Mouse (Mus musculus) layer of hippocampus, adult 8-10 months (tissue): ENCODE data around the gene Bola2. TPM values are rescaled to one million over a fixed set of nuclear protein-coding genes. Genes with fewer than 3 reads are reported as not detected.
A peak's percentile ranks its signal among the peaks of the same experiment; 100 is the strongest.
"Not testable (repeated sequence)": the region's sequence is repeated elsewhere in the genome, so short reads cannot be mapped to it uniquely, and the experiment has no call there.

Experiments used
- DNase-seq, 2 experiments: peaks; one replicate each; pipeline ENCODE4 v3.0.0; 2022; ENCODE audit warnings: low spot score in 2 of 2
- total RNA-seq, 4 experiments: library from RNA; stranded (reverse); gene quantifications; 2 replicates each; pipeline ENCODE4 v1.2.4; 2022

Bola2 gene
- 100 to 1,000 TPM in 1 of 4 experiments, 10 to 100 TPM in 3; 73.9 to 105 (median 92.5) TPM for total RNA-seq

DNA sequence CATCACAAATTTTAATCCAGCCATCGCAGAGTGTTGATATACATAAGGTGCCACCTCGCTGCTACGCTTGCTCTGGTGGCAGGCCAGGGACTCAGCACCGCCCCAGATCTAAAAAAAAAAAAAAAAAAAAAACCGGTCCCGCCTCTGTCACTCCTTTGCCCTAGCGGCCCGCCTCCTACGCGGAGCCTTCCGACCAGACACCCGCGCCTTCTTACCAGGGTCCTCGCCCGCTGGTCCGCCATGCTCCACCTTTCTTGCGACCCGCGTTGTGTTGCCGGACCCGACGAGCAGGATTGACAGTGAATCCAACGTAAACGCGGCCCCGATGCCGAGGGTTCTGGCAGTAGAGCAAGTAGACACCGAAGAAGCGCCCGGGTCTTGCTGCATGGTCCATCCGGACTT, at the start of gene Bola2:
TSS of gene Bola2 (plus strand) at position 192 of the 402 bp plus-strand sequence.
- DNase-seq = no peak

DNA sequence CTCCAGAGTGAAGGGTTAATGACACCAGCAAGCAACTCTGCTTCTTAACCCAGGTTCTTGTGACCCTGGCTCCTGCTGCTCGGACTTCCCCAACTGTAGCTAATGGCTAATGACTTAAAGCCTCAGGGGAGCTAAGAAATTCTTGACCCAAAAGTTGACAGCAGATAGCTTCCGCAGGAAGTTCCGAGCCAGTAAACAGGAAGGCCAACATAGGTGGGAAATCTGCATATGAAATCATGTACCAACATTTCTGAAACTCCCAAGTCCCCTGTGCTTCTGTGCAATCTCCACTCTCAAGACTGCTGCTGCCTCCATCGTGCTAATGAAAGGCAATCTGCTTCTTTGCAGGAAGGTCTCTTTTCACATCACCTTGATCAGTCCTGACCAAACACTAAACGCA, 49.5 kb upstream of the Bola2 start:
- no peak for DNase-seq

DNA sequence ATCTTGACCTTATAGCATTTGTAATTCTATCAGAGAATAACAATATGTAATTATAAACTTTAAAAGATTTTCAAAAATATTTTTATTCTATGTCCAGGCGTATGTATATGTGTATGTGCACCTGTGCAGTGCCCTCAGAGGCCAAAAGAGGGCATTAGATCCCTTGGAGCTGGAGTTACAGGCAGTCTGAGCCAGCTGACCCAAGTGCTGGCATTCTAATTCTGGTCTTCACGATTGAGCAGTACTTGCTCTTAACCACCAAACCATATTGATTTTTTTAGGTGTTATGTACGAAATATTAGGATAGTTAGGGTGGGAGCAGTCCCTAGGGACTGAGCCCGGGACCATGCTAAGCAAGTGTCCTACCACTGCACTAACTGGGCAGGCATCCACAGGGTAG, 46.7 kb upstream of the Bola2 start:
- DNase-seq = no peak

DNA sequence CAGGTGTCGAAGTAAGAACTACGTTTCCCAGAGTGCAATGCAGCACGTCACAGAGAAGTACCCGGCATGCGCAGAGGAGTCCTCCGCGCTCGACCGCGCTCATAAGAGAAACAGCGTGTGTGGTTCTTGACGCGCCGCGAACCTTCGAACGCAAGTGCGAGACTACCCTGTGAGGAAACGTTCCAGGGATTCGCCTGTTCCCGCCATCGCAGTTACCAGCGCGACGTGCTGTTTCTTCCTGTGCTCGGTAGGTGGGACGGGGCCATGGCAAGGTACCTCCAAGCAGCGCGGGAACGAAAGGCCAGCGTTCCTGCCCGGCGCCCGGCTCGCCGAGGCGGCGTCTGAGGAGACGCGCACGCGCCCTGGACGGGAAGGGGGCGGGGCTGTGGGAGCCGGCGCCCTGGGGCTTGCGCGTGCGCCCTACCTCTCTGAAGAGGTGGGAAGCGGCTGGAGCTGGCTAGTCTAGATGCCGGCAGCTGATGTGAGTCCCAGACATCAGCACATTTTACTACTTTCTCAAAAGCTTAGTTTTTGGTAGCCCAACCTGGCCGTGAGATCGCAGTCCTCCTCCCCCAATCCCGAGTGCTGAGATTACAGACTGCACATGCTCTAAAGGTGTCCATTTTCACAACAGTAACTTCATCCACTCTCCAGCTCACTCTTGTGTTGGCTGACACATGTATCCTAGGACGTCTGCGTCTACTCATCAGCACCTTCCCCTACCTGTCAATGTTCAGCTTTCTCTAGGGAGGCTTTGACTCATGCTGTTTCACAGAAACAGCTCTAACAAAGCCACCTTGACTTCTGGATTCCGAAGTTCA, 45.8 kb upstream of the Bola2 start, which contains the start of gene Sgf29:
TSS of gene Sgf29 (plus strand) at position 79 of the 821 bp plus-strand sequence.
- DNase-seq = peak; percentile 86 to 92

DNA sequence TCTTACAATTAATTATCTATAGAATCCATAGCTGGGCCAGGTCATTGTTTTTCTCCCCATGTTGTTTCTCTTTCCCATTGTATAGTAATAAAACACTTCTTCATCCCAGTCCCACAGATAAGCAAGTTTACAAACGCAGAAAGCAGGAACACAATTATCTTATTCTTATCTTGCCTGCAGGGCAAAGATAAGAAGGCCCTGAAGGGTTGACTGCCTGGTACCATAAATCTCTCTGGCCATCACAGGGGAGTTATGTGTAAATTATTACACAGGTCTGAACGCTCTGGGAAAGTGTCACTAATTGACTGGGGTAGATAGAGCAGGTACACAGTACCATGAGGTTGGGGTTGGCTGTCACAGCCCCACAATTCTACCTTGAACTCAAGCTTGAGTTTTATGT, 44.3 kb upstream of the Bola2 start:
- DNase-seq = no peak

DNA sequence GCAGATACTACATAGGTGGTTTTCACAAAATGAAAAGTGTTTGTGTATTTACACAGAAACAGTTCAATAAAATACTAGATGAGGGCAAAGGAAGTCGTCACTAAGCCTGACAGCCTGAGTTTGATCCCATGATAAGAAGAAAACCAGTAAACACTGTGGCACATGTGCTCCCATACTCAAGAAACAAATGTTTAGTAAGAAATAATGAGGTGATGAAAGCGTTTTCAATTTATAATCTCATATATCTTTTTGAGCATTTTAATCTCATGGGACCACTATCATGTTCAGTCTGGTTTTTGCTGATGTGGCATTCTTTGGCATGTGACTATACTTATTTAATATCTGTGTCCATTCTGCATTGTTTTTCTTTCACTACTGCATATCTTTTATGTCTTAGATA, 41.2 kb upstream of the Bola2 start:
- no peak for DNase-seq

DNA sequence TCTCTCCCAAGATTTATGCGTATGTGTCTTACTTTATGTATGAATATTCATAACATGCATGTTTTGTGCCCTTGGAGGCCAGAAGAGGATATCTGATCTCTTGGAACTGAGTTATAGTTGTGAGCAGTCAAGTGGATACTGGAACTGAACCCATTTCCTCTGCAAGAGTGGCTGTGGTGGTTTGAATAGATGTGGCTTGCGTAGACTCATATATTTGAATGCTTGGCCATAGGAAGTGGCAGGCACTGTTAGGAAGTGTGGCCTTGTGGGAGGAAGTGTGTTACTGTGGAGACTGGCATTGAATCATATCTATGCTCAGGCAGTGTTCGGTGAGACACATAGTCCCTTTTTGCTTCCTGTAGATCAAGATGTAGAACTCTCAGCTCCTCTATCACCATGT, 39.5 kb upstream of the Bola2 start:
- DNase-seq = no peak

DNA sequence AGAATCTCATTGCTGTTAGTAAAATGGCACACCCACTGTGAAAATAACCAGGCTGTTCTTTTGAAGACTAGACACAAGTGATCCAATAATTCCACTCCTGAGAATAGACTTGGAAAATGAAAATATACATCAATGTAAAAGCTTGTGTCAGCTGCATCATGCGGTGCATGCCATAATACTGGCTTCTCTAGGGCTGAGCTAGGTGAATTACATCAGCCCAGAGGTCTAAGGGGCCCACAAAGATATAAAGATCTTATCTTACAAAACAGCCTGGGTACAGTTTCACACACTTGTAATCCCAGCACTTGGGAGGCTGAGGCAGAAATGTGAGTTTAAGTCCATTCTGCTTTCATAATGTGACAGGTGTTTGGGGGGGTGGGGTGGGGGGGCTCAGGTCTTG, 37.7 kb upstream of the Bola2 start:
- DNase-seq = no peak

DNA sequence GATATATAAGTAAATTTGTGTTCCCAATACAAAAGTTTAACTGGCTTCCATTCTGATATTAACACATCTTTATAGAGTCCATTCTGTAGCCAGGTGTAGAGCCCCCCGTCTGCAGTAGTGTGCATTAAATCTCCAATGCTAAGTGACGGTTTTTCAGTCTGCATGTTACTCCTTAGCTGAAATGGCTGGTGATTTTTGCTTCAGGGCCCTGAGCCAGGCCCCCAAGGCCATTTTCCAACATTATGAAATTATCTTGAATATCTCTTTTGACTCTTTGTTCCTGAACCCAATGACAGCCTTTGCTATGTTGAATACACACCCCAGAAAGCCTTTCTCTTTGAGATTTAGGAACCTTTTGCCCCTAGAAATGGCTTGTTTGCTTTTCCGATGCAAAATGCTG, 35.4 kb upstream of the Bola2 start:
- DNase-seq = no peak

DNA sequence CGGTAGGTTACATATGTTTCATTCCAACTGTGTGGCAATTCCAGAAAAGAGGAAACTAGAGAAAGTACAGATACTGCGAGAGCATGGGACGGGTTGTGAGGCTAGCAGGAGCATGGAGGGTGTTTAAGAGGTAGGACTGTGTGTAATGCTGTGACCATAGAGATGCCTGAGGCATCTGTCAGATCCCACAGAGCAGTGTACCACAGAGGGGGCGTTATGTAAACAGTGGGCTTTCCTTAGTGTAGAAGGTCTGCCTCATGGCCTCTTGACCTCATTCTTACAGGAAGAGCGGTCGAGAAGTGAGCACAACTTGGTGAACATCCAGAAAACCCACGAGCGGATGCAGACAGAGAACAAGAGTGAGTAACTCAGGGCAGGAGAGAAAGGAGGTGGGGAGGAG, 31.6 kb upstream of the Bola2 start:
- no peak for DNase-seq

DNA sequence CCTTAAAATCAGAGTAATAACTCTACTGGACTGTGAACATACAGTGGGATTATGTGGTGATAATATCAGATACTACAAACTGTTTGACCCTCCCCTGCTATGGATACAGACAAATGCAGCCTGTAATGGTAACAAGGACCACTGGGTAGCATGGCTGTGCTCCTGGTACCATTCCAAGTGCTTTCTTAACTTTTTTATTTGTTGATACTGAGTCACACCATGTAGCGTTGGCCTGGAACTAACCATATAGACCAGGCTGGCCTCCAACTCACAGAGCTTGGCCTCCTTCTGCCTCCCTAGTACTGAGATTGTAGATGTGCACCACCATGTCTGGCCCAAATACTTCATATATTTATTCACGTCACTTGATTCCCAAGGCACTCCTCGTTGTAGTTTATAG, 29.9 kb upstream of the Bola2 start:
- no peak for DNase-seq

DNA sequence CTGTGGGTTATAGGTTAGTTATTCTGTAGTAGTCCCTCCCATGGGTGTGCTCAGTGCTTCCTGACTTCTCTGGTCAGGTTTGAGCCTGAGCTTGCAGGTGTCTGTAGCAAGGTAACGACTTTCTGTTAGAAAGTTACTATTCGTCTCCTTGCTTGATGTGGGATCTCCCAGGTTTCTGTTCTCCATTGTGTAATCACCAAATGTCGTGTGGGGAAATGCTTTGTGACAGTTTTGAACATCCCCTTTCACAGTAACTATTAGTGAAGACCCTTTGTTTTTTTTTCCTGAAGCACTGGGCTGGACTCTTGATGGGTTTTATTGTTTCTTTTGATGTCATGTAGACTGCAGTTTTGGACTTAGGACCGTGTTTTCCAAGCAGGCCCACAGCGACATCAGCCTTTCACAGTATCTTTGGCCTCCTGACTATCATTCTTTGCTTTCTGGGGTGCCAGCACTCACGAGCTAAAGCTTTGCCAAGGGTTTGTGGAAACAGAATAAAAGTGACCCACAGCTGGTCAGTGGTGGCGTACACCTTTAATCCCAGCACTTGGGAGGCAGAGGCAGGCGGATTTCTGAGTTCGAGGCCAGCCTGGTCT, 27.6 kb upstream of the Bola2 start:
- no peak for DNase-seq

DNA sequence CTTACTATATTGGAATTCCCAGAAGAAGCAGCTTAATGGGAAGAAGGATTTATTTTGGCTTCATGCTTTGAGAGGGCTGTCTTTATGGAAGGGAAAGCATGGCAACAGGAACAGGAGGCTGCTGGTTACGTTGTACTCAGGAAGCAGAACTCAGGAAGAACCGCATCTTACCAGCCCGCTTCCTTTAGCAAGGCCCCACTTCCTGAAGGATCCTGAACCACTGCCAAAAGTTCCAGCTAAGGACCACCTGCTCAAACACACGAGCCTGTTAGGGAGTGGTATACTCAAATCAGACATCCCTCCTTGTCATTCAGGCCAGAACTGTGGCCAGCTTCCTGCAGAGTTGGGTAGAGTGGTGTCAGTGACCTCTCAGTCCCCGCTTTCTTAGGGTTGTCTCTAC, 26.7 kb upstream of the Bola2 start:
- DNase-seq = no peak

DNA sequence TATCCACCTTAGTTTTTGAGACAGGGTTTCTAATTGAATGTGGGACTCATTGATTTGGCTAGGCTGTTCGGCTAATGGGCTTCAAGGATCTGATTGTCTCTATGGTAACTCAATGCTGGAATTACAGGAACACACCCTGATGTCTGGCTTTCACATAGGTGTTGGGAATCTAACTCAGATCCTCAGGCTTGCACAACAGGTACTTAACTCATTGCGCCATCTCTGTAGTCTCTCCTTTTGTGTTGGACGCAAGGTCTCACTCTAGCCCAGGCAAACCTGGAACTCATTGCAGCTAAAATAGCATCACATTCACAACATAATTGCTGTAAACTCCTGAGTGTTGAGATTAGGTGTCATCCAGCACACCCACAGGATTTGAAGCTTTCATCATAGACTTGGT, 25.0 kb upstream of the Bola2 start:
- no peak for DNase-seq

DNA sequence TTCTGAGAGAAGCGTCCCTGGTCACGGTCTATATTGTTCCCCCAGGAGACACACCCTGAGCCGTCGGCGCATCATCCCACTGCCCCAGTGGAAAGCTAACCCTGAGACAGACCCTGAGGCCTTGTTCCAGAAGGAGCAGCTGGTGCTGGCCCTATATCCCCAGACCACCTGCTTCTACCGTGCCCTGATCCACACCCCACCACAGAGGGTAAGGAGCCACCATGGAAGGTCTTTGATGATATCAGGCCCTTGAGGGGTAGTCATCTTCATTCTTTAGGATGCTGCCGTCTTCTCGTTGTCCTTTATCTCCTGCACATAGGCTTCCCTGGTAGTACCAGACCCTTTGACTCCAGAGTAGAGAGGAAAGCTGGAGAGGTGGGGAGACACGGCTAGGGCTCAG, 23.1 kb upstream of the Bola2 start:
- DNase-seq = no peak

DNA sequence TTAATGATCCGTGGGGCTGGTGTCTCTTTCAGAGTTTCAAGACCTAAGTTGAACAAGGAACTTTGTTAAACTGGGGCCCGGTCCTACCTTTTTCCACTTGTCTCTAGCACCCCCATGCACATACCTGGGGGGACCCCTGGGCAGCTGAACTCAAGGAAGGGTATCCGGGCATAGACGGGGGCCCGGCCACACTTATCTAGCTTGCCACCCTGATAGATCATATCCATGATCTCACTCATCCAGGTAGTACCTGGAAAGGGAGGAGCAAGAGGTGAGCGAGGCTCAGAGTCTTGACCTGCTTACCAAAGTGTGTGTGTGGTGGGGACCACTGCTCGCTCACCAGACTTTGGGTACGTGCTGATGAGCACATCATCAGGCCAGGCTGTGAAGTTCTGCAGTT, 20.1 kb upstream of the Bola2 start:
- DNase-seq = no peak

DNA sequence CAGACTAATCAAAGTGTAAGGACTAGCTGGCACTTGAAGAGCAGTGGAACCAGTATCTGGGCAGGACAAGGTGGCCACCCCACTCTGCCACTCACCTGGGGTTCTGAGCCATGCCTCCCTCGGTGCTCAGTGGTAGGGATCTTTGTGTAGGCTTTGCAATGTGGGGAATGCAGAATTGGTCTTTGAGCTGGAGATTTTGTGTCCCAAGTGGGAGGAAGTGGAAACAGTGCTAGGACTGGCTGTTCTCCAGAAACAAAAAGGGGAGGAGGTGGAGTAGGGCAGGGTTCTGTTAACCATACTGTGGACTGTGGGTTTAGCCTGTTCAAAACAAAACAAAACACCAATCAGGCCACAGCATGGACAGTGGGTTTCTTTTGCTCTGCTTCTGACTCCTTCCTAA, 19.0 kb upstream of the Bola2 start, which contains the start of gene Sult1a1:
TSS of gene Sult1a1 (minus strand) at position 226 of the 400 bp plus-strand sequence.
- no peak for DNase-seq

DNA sequence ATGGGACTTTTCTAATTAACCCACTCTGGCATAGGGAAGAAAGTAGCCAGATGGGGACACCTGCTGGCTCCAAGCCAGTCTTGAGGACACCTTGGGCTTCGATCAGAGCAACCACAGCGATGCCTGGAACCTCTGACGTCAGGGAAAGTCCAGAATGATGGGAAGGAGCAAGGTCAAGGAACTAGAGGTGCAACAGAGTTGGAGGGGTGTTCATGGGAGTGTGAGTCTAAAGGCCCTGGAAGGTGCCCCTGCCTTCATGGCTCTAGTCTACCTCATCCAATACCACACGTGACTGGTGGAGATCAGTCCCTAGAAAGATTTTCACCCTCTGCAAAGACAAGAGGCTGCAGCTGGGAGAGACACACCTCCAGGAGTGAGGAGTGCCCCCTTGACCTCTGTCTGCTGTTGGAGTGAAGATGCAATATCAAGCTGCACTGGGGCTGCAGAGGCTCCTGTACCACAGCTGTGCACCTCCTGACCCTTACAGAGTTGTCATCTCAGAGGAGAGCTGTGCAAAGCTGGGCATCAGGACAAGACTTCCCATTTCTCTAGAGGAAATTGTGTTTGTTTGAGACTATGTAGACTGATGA, 18.5 kb upstream of the Bola2 start:
- no peak for DNase-seq

DNA sequence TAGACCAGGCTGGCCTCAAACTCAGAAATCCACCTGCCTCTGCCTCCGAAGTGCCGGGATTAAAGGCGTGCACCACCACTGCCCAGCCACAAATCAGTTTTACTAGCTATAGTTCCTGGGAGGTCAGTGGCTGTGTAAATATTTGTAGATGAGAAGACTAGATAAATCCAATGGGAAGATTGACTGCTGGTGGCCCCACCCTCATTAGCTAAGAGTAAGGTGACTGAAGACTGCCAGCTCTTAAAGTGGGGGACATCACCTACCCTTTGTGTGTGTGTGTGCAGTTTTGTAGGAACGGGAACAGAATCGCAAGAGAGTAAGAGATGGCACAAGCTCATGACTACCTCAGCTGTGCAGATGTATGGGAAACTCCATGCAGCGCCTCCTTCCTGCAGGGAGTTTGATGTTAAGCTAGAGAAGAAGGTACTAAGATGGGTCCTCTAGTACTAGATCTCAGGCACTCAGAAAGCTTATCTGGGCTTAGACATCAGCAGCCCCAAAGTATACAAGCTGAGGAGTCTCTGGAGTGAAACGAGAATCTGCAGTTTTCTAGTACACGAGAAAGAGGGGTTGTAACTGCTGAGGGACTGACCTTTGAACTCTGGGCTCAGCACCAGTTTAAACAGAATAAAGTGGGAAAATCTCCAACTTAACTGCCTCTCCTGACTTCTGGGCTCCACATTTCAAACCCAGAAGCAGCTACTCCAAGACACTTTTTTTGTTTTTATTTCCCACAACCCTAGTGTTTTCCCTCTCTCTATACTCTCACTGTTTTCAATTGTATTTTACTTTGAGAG, 16.5 kb upstream of the Bola2 start:
- DNase-seq = no peak

DNA sequence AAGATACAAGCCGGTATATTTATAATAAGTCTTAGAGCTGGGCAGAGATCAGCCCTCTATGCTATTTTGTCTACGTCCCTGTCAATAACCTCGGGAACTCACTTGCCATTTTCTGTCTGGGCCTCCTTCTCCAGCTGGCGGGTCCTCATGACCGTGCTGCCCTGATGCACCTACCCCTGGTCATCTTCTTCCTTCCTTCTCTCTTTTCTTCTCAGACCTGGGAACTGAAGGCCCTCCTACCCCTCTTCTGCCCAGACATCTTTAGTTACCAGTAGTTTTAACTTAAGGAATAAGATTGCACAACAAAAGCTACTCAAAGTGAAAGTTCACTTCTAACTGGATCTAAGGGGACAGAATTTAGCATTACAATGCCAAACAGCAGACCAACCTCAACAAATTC, 15.5 kb upstream of the Bola2 start:
- DNase-seq = no peak

DNA sequence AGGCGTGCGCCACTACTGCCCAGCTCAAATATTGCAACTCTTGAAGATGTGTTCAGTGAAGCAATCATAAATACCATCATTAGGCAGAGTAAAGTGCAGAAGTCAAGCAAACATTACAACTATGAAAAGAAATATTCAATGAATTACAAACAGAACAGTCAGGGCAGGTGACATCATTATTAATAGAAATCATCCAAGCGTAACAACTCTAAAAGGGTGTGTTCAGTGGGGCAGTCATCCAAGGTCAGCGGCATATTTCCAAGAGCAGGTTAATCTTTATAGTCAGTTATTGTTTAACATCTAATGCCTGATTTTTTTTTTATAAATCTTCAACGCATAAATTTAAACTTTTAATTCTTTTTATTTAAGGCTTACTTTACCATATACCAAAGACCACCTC, 14.0 kb upstream of the Bola2 start:
- DNase-seq = no peak

DNA sequence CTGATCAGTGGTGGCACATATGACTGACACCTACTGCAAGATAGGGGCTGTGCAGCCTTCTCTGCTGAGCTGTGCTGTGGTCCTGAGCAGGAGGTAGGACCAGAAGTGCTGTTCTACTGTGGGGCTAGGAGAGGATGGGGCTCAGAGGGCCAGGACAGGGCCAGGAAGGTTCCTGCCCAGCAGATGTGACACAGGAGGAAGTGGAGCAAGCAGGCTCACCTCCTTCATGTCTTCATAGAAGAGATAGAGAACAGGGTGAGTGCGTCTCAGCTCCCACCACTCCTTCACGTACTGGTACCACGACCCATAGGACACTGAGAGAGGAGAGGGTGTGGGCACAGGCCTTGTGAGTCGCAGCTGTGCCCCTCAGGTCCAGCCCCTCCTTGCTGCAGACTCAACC, 7.0 kb upstream of the Bola2 start:
- not testable (repeated sequence) for DNase-seq
